Mouse (Mus musculus) induced T-regulatory cell, adult 2 months (primary cell): ENCODE data around the gene Wnk4.

Experiments used
- DNase-seq: peaks from one replicate; pipeline ENCODE4 v3.0.0-alpha.2; 2012; ENCODE audit warnings: low read depth

Gene Wnk4

DNA sequence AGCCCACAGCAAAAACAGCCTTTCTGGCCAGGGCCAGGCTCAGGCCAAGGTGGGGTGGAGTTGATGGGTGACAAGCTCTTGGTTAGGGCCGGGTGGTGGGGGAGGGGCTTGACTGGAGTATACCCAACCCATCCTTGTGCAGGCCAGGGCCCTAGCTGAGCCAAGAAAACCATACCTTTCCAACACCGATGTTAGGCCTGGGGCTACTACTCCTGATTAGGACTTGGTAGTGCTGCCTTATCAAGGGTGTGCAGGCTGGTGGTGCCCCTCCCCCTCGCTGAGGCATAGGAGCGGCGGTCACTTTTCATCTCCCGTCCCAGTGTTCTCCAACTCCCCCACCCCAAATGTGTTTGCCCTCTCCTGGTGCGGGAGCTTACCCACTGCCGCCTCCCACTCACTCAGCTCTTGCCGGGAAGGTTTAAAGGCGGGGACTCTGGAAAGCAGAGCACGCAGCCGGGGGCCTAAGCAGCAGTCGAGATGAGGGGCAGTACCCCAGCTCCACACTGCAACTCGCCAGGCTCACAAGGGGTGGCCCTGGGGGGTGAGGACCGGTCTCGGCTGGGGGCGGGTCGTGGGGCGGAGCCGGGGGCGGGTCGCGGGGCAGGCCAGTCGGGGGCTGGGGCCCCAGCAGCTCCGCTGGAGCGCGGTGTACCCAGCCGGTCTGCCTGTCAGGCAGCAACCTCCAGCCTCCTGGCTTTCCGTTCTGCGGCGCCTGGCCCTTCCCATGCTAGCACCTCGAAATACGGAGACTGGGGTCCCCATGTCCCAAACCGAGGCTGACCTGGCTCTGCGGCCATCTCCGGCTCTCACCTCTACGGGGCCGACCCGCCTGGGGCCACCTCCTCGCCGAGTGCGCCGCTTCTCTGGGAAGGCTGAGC lies at the start of gene Wnk4:
Gene Wnk4, plus strand, starts transcription at position 620 of the 878 bp plus-strand sequence.
- peak; percentile 59 for DNase-seq

DNA sequence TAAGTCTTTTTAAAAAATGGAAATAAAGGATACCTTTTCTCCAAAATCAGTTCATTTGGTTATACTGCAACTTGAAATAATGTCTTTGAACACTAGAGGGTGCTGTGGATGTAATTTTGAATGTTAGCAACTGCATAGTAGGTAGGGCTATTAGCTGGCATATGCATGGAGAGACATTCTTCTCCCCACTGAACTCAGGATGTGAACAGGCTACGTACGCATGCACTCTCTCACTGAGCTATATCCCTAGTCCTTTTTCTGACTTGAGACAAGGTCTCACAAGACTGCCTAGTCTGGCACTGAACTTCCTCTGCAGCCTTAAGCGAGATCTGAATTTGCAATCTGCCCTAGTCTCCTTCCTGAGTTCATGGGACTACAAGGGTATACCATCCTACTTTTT lies 48.4 kb upstream of the Wnk4 start:
- peak; percentile 91 for DNase-seq

DNA sequence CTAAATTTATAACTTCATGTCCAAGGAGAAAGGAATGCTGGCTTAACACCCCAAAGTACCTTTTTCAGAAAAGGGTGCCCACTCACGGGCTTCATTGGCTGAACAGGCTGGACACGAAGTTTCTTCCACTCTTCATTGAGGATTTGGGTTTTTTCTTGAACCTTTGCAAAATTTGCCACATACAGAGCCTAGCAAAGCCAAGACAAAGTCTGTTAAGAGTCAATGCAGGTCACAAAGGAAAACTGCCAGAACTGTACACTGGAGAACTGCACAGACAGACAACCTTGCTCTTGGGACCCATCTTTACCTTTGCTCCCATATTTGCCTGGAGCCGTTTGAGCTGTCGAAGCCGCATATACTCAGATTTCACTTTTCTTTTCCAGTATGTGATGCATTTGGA lies 43.4 kb upstream of the Wnk4 start:
- DNase-seq = no peak

- DNase-seq = peak; percentile 34
Observed at GRCm38 (mm10) chr11:101218436-101219055, 41.8 kb upstream of the Wnk4 start.

DNA sequence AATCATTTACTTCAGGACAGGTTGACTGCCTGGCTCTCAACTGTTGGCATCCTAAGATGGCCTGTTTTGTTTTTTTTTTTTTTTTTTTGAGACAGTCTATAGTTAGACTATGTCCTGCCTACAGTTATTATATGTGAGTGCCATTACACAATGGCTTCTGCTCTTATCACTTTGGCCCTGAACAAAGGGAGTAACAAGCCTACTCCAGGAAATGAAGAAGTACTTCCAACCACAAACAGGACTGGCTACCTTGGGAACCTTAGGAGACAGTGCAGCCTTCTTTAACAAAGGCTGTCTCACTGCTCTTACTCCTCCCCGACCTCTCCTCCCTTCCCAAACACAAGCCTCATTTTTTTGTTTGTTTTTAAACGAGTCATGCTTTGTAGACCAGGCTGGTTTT lies 39.5 kb upstream of the Wnk4 start:
- no peak for DNase-seq

DNA sequence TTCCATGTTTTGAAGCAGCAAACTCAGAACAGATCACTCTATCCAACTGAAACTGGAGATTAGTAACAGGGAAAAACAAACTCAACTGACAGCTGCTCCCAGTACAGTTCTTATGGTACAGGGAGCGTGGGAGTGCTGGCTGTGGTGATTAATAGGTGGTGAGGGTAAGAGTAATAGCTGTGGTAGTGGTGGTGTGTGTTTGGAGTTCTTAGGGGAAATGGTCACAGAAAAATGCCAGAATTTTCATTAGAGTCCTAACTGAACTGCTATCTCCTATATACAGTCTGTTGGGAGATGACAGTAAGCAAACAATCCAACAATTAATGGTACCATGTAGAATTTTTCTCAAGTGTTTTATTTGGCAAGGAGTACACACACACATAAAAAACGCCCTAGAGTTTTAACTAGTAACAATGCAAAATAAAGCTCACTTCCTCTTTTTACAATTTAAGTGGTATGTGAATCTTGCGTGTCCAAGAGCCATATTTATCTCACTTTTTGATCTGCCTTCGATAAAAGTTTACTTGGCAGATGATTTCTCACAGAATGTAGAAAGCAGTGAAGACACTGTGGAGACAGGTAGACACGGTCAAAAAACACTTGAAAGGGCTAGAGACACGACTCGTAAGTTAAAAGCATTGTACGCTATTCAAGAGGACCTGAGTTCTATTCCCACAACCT lies 38.9 kb upstream of the Wnk4 start:
- DNase-seq = no peak

DNA sequence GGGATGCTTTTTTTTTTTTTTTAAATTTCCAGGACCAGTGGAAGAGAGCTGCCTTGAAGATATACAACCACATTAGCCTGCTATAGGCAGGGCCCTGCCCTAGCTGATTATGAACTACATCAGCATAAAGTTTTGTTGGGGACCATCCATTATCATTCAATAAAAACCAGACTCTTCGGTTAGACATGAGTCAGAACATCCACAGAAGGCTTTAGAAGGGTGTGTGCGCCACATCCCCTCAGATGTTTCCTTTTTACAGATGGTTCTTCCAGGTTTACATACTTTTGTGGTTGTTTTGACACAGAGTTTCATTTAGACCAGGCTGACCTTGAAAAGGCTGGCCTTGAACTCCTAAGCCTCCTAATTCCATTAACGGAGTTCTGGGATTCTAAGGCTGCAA lies 36.0 kb upstream of the Wnk4 start:
- DNase-seq = peak; percentile 33

GRCm38 (mm10) chr11:101225331-101226064 lies 34.9 kb upstream of the Wnk4 start:
- DNase-seq = no peak

GRCm38 (mm10) chr11:101226065-101226701 lies 34.2 kb upstream of the Wnk4 start, which contains the start of gene Ezh1:
TSS of gene Ezh1 (minus strand) at chr11:101226463.
- peak; percentile 94 for DNase-seq

- no peak for DNase-seq
Observed at GRCm38 (mm10) chr11:101229361-101229900, 30.9 kb upstream of the Wnk4 start.

DNA sequence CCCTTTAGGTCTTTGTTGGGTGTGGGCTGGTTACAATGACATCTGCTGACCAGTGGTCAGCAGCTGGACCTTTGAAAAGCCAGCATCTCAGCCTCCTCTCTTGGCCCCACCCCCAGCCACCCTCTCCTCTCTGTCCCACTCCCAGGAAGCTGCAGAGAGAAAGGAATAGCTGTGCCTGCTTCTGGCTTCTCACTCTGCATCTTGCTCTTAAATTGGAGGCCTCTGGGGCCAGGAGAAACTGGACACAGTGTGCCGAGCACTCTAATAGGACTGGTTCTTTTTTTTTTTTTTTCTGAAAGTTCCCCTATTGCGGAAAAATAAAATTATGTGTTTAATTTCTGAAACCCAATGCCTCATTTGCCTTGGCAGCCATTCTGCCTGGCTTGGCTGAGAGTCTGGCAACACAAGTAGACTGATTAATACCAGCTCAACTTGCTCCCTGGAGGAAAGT lies 30.3 kb upstream of the Wnk4 start:
- DNase-seq = no peak

DNA sequence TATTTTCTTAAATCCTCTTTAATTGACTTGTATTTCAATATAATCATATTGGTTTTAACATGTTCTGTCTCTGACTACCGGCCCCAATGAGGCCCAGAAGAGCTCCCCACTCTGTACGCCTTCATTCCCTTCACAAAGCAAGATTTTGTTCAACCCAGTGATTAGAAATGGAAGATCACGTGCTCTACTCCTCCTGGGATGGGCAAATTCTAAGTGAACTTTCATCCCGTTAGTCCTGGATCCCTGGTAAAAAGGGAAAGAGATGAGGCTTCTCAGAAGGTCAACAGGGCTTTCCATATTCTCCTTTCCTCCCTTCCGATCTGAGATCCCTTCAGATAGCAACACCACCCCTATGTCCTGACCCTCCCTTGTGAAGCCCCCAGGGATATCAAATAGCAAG lies 29.8 kb upstream of the Wnk4 start:
- no peak for DNase-seq

- no peak for DNase-seq
Observed at GRCm38 (mm10) chr11:101230991-101231871, 29.1 kb upstream of the Wnk4 start.

- no peak for DNase-seq
Observed at GRCm38 (mm10) chr11:101232010-101232839, 28.1 kb upstream of the Wnk4 start.

DNA sequence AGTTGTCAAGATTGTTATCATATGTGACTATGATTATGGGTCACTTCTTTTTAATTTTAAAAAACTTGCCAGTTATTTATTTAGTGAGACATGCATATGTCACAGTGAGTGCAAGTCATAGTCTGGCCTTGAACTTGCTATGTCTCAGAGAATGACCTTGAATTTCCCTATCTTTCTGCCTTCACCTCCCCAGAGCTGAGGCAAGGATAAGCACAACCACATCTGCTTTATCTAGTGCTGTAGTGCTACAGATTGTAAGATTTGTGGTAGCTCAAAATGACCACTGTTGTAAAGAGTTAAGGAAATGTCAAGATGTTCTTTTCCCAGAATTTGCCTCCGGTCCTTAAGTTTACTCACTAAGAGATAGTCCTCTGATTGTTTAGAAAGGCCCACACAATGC lies 27.1 kb upstream of the Wnk4 start:
- no peak for DNase-seq

- no peak for DNase-seq
Observed at GRCm38 (mm10) chr11:101234124-101234523, 26.2 kb upstream of the Wnk4 start.

GRCm38 (mm10) chr11:101235429-101235828 lies 24.9 kb upstream of the Wnk4 start:
- DNase-seq = no peak

GRCm38 (mm10) chr11:101236782-101237181 lies 23.6 kb upstream of the Wnk4 start:
- no peak for DNase-seq

DNA sequence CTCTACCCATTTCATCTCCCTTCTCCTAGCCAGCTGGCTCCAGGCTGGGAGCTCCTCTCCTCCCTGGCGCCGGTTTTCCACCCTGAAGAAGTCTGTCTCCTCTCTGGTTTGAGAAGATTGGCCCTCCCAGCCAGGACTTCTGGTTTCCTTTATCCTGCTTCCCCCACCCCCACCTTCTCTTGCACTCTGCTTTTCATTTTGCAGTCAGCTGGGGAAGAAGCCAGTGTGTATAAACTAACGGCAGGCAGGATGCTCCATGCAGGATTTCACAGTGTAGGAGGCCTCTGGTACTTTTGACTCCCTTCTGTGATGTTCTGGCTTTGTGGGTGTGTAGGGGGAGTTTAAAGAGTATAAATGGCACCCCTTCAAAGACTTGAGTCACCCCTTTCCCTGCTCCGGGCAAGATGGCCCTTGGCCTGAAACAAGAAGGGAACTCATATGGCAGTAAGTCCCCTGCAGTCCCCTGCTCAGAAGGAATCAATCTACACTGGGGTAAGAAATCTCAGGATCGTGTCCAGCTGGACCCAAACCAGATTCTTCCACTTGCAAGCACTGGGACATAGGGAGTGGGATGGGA lies 22.2 kb upstream of the Wnk4 start:
- DNase-seq = no peak
